Mouse (Mus musculus) kidney, adult 2 months (tissue): ENCODE measurements around the gene Cnga1. TPM values are rescaled to one million over a fixed set of nuclear protein-coding genes. Genes with fewer than 3 reads are reported as not detected.

Experiments used
- DNase-seq: peaks from one replicate; pipeline ENCODE4 v3.0.0; 2021
- H3K27ac ChIP-seq: fragments of 200-500 bp; 2 replicates; pipeline ENCODE4 v1.5.1; 2012; ENCODE audit warnings: low read depth, low read length, control low read depth, inconsistent platforms; ENCODE audit not compliant: insufficient read depth
- H3K27me3 ChIP-seq: fragments of 200-500 bp; replicated peaks from 2 replicates; pipeline ENCODE4 v1.6.1; 2012; ENCODE audit warnings: mild to moderate bottlenecking, moderate library complexity, low read length, inconsistent platforms; ENCODE audit not compliant: control insufficient read depth, insufficient read depth
- H3K36me3 ChIP-seq: fragments of 200-500 bp; 2 replicates; pipeline ENCODE4 v1.6.1; 2012; ENCODE audit warnings: mild to moderate bottlenecking, moderate library complexity, low read length, inconsistent platforms; ENCODE audit not compliant: control insufficient read depth, insufficient read depth
- H3K4me1 ChIP-seq: fragments of 200-500 bp; 2 replicates; pipeline ENCODE4 v1.6.1; 2011; ENCODE audit warnings: low read length; ENCODE audit not compliant: control insufficient read depth, insufficient read depth
- H3K4me3 ChIP-seq: fragments of 200-500 bp; 2 replicates; pipeline ENCODE4 v1.5.1; 2011; ENCODE audit warnings: mild to moderate bottlenecking, low read depth, low read length, control low read depth; ENCODE audit not compliant: insufficient read depth
- CTCF ChIP-seq: fragments of 200-500 bp; conservative IDR thresholded peaks from 2 replicates; pipeline ENCODE4 v1.5.1; 2011; ENCODE audit warnings: low read depth, mild to moderate bottlenecking, control low read depth, low read length, moderate library complexity, mixed read lengths; ENCODE audit not compliant: insufficient read depth, insufficient read length
- POLR2A ChIP-seq: fragments of 200-500 bp; IDR thresholded peaks from one replicate; pipeline ENCODE4 v1.6.1; 2011; ENCODE audit warnings: low read depth, low read length, control low read depth
- WGBS: fragments of 180-500 bp; shearing (Covaris S2); methylation state at CpG from one replicate; pipeline ENCODE4 v1.1.7; 2018; 5-methylcytosine and 5-hydroxymethylcytosine counted together
- polyA plus RNA-seq: library from polyadenylated mRNA; depleted of rRNA; stranded (reverse); fragments of >200 nt; gene quantifications from 2 replicates; pipeline ENCODE4 v1.2.3, GENCODE M21; 2012; rRNA removed

Cnga1 gene
- polyA plus RNA-seq, 1 experiment = not detected

DNA sequence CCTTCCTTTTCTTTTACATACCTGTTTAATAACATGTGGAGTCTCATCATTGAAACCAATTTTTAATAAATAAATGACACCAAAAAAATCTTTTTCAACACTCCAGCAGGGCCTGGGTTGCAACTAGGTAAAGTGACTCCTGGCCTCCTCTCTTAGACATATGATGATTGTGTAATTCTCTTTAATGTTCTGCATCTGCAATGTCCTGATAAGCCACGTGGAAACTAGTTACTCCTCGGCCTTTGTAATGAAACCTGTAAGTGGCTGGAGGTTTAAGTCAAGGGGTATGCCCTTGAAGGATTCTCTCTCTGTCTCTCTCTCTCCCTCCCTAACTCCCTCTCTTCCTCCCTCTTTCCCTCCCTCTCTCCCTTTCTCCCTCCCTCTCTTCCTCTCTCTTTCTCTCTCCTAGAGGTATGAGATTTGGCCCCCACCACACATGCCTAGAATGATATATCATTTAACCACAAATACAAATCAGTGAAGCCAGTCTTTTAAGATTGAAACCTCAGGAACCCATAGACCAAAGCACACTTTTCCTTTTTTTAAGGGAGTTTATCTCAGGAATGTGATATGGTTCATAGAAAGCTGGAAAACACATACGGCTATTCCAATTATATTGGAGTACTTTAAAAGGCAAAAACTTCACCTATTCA, 83.0 kb downstream of the Cnga1 start:
- no peak for DNase-seq
- no peak overlapping the region for H3K4me3 ChIP-seq
- no peak overlapping the region for H3K27ac ChIP-seq
- no peaks in the 10 kb centered on the region for H3K36me3 ChIP-seq
- H3K27me3 ChIP-seq = no peaks in the 10 kb centered on the region
- 80% methylated on average over 3 of the region's 3 CpGs for WGBS
- peaks cover 5% of the 10 kb centered on the region; the same call in 1 of the 2 replicates for H3K4me1 ChIP-seq
- TF ChIP-seq POLR2A (no peak), CTCF (no peak)

DNA sequence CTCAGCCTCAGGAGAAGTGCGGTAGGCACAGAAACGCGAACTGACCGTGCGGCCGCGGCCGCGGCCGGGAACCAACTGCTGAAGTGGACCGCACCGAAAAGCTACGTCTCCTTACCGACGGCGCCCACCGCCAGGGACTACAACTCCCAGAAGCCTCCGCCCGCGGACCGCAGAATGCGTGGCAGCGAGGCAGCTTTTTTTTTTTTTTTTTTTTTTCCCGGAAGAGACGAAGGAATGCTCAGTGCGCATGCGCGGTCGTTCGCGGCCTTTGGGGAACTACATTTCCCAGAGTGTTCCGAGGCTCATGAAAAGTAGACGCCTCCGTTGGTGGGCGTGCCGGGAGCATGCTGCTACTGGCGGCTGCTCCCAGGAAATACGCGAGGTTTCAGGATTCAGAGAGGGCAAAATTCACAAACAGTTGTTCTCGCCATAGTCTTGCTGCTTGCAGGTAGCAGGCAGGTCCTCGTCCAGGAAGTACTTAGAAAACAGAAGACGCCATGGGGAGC, 84.5 kb downstream of the Cnga1 start, which contains the start of gene Nfxl1:
Gene Nfxl1, minus strand, starts transcription at position 141 of the 506 bp plus-strand sequence.
- no peaks in the 10 kb centered on the region for H3K27me3 ChIP-seq
- H3K27ac ChIP-seq = peak within 1 kb of the TSS; percentile 86
- peak within 1 kb of the TSS; percentile 95 for H3K4me3 ChIP-seq
- DNase-seq = peak; percentile 99
- under 1% methylated on average over 42 of the region's 42 CpGs for WGBS
- TF ChIP-seq POLR2A (peak; percentile 75), CTCF (no peak)
- no peaks in the 10 kb centered on the region; the same call in 1 of the 2 replicates for H3K36me3 ChIP-seq
- peaks cover 2% of the 10 kb centered on the region; the same call in 1 of the 2 replicates for H3K4me1 ChIP-seq

DNA sequence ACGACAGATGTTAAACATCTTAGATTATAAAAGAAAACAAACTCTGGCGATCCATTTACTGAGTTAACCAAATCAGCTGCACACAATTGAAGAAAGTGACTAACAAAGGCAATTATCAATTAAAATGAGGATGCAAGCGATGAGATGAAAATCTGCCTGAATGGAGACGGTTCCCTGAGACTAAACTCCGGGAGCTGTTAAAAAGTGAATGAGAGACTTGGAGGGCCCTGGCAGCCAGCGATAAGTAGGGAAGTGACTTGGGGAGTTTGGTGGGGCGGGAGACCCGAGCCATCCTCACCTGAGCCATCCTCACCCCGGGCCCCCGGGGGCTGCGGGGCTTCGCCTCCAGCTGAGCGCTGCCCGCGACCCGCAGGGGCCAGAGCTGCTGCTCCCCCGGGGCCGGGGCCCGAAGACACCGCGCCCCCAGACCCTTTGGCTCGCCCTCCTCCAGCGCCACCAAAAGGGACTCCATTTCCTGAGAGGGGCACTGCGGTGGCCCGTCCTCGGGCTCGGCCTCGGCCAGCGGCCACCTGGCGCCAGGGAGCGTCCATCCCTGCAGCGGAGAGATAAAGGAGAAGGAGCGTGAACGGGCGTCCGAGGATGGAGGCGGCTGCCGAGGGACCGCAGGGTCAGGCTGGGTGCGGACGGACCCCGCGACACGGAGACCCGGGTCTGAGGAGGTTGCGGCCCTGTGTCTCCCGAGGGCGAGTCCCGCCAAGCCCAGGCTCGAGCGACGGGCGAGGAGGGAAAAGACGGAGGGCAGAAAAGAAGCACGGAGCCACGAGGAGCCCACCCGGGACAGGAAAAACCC, 85.2 kb downstream of the Cnga1 start:
- Histone ChIP-seq H3K4me1 (peaks cover 2% of the 10 kb centered on the region; the same call in 1 of the 2 replicates), H3K4me3 (peak overlapping the region; percentile 95)

DNA sequence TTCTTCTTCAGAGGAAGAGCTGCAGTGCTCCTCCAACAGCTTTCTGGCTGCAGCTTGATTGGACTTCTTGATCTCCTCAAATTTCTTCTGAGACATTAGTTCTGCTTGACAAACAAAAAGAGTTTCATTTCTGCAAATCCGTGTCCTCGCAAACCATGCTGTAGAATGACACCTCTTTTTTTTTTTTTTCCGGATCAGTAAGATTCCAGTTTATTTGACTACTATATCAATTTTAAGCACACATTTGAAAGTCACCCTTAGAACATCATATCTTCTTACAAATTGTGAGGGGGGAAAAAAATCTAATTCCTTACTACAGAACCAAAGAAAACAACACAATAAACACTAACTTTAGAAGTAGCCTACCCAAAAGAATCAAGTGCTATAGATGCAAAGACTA, 87.8 kb downstream of the Cnga1 start:
- 53% methylated on average over 3 of the region's 3 CpGs for WGBS
- no peak for DNase-seq
- TF ChIP-seq CTCF (no peak), POLR2A (no peak)

More for the DNA sequence above, 85.2 kb downstream of the Cnga1 start:
- H3K27ac ChIP-seq = peak overlapping the region; percentile 66
- no peaks in the 10 kb centered on the region for H3K27me3 ChIP-seq
- no peak for DNase-seq
- 1% methylated on average over 57 of the region's 57 CpGs for WGBS
- TF ChIP-seq CTCF (no peak), POLR2A (no peak)
- H3K36me3 ChIP-seq = no peaks in the 10 kb centered on the region; the same call in 1 of the 2 replicates

More for the DNA sequence above, 87.8 kb downstream of the Cnga1 start:
- H3K27me3 ChIP-seq = no peaks in the 10 kb centered on the region
- no peak overlapping the region for H3K4me3 ChIP-seq
- H3K36me3 ChIP-seq = peaks cover 2% of the 10 kb centered on the region
- no peak overlapping the region for H3K27ac ChIP-seq
- peaks cover 2% of the 10 kb centered on the region; the same call in 1 of the 2 replicates for H3K4me1 ChIP-seq

Other genes starting within 250 kb of the Cnga1 start
- gene Corin, start 139.8 kb downstream of the Cnga1 start, polyA plus RNA-seq = 4.0 and 5.0 TPM in 2 replicates
- 4.0 and 4.6 TPM in 2 replicates for gene Nfxl1, start 84.6 kb downstream of the Cnga1 start, polyA plus RNA-seq
- 0.14 and 0.15 TPM in 2 replicates for gene Zar1, start 63.0 kb downstream of the Cnga1 start, polyA plus RNA-seq
- 0.13 and 0.33 TPM in 2 replicates for gene Gm5868, start 56.7 kb downstream of the Cnga1 start, polyA plus RNA-seq
- 0.70 and 1.2 TPM in 2 replicates for gene Nipal1, start 3.5 kb upstream of the Cnga1 start, polyA plus RNA-seq
- 0.29 and 0.88 TPM in 2 replicates for gene Txk, start 108.5 kb upstream of the Cnga1 start, polyA plus RNA-seq
- gene Tec, start 224.2 kb upstream of the Cnga1 start, polyA plus RNA-seq = 7.8 and 8.1 TPM in 2 replicates